Mouse (Mus musculus): ENCODE results near the gene Insr. TPM values are rescaled to one million over a fixed set of nuclear protein-coding genes. Genes with fewer than 3 reads are reported as not detected.

Gene Insr
- polyA plus RNA-seq, 1 experiment from 2014 or later = 39.4 TPM

GRCm38 (mm10) chr8:3215561-3215960 is 63.9 kb downstream of the Insr start:
- peak; percentile 75 for DNase-seq
- Histone ChIP-seq H3K4me1 (ENCODE audit: insufficient read depth) (0 out of 2 replicates have a peak, but pooled peaks cover 8% of the 10 kb centered on the region), H3K9ac (no peak overlapping the region), H3K36me3 (ENCODE audit: insufficient read depth) (0 out of 2 replicates have a peak, but pooled peaks cover 4% of the 10 kb centered on the region), H3K27me3 (ENCODE audit: insufficient read depth, low read length) (no peaks in the 10 kb centered on the region), H3K4me3 (ENCODE audit: low read depth, low read length) (no peak overlapping the region), H3K27ac (ENCODE audit: low read depth) (peak overlapping the region; percentile 21; the same call in 1 of the 2 replicates), H3K9me3 (ENCODE audit: low read depth, low read length) (no peaks in the 10 kb centered on the region), H3K4me2 (no peak overlapping the region)
- ATAC-seq (ENCODE audit: insufficient read depth) = peak; percentile 81
- no peak for TF ChIP-seq CTCF (IDR thresholded peaks at IDR 0.05; ENCODE audit: low read depth)

- H3K27ac ChIP-seq (ENCODE audit: low read depth) = no peak overlapping the region
- no peak for ATAC-seq (ENCODE audit: insufficient read depth)
- 76% methylated on average over 1 of the region's 1 CpGs for WGBS
These were observed 64.8 kb downstream of the Insr start for GRCm38 (mm10) chr8:3214601-3215000.

GRCm38 (mm10) chr8:3211456-3211855 is 68.0 kb downstream of the Insr start:
- Histone ChIP-seq H3K36me3 (ENCODE audit: insufficient read depth) (0 out of 2 replicates have a peak, but pooled peaks cover 12% of the 10 kb centered on the region), H3K4me1 (ENCODE audit: insufficient read depth) (no peaks in the 10 kb centered on the region), H3K27me3 (ENCODE audit: insufficient read depth, low read length) (no peaks in the 10 kb centered on the region), H3K4me2 (no peak overlapping the region), H3K4me3 (ENCODE audit: low read depth, low read length) (no peak overlapping the region), H3K9ac (no peak overlapping the region), H3K9me3 (ENCODE audit: low read depth, low read length) (no peaks in the 10 kb centered on the region), H3K27ac (ENCODE audit: low read depth) (no peak overlapping the region)
- WGBS = 63% methylated on average over 9 of the region's 9 CpGs
- DNase-seq (peak; percentile 37), ATAC-seq (ENCODE audit: insufficient read depth) (no peak)
- TF ChIP-seq CTCF (IDR thresholded peaks at IDR 0.05; ENCODE audit: low read depth) = no peak

More at GRCm38 (mm10) chr8:3214601-3215000, 64.8 kb downstream of the Insr start:
- DNase-seq = no peak
- Histone ChIP-seq H3K27me3 (ENCODE audit: insufficient read depth, low read length) (no peaks in the 10 kb centered on the region), H3K4me3 (ENCODE audit: low read depth, low read length) (no peak overlapping the region), H3K9ac (no peak overlapping the region), H3K4me1 (ENCODE audit: insufficient read depth) (0 out of 2 replicates have a peak, but pooled peaks cover 4% of the 10 kb centered on the region), H3K36me3 (ENCODE audit: insufficient read depth) (0 out of 2 replicates have a peak, but pooled peaks cover 8% of the 10 kb centered on the region), H3K4me2 (no peak overlapping the region), H3K9me3 (ENCODE audit: low read depth, low read length) (no peaks in the 10 kb centered on the region)
- no peak for TF ChIP-seq CTCF (IDR thresholded peaks at IDR 0.05; ENCODE audit: low read depth)

DNA sequence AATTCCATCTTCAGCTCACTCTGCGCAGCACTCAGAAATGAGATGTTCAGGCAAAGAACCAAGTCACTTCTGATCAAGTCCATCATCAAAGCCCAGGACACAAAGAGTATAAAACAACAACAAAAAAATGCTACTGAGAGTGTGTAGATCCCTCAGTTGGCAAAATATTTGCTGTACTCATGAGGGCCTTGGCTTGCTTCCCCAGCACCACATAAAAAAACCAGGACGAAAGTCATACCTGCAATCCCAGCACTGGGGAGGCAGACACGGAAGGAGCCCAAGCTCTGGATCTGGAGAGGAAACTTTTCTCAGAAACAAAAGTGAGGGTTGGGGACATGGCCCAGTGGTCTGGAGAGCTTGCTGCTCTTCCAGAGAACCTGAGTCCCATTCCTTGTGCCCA is 69.5 kb downstream of the Insr start:
- Histone ChIP-seq H3K9ac (no peak overlapping the region), H3K4me1 (ENCODE audit: insufficient read depth) (no peaks in the 10 kb centered on the region), H3K4me3 (ENCODE audit: low read depth, low read length) (no peak overlapping the region), H3K27ac (ENCODE audit: low read depth) (no peak overlapping the region), H3K27me3 (ENCODE audit: insufficient read depth, low read length) (no peaks in the 10 kb centered on the region), H3K9me3 (ENCODE audit: low read depth, low read length) (no peaks in the 10 kb centered on the region), H3K36me3 (ENCODE audit: insufficient read depth) (peaks cover 15% of the 10 kb centered on the region; the same call in 1 of the 2 replicates), H3K4me2 (no peak overlapping the region)
- 90% methylated on average over 3 of the region's 3 CpGs for WGBS
- no peak for DNase-seq
- TF ChIP-seq CTCF (IDR thresholded peaks at IDR 0.05; ENCODE audit: low read depth) = no peak
- ATAC-seq (ENCODE audit: insufficient read depth) = no peak

GRCm38 (mm10) chr8:3209268-3209667 is 70.1 kb downstream of the Insr start:
- DNase-seq (peak; percentile 87), ATAC-seq (ENCODE audit: insufficient read depth) (peak; percentile 45; the same call in 1 of the 2 replicates)
- no peaks in the 10 kb centered on the region for H3K4me1 ChIP-seq (ENCODE audit: insufficient read depth)
- 0 out of 2 replicates have a peak overlapping the region, but pooled peaks have one; percentile 50 for H3K27ac ChIP-seq (ENCODE audit: low read depth)
- no peak overlapping the region for H3K4me2 ChIP-seq
- H3K27me3 ChIP-seq (ENCODE audit: insufficient read depth, low read length) = no peaks in the 10 kb centered on the region
- no peaks in the 10 kb centered on the region for H3K9me3 ChIP-seq (ENCODE audit: low read depth, low read length)
- no peak overlapping the region for H3K9ac ChIP-seq
- no peak overlapping the region for H3K4me3 ChIP-seq (ENCODE audit: low read depth, low read length)
- peaks cover 22% of the 10 kb centered on the region; the same call in 1 of the 2 replicates for H3K36me3 ChIP-seq (ENCODE audit: insufficient read depth)
- no peak for TF ChIP-seq CTCF (IDR thresholded peaks at IDR 0.05; ENCODE audit: low read depth)
- WGBS = 17% methylated on average over 3 of the region's 3 CpGs

GRCm38 (mm10) chr8:3208729-3209128 is 70.7 kb downstream of the Insr start:
- Histone ChIP-seq H3K36me3 (ENCODE audit: insufficient read depth) (peaks cover 23% of the 10 kb centered on the region; the same call in 1 of the 2 replicates), H3K4me2 (no peak overlapping the region), H3K4me3 (ENCODE audit: low read depth, low read length) (no peak overlapping the region), H3K9ac (no peak overlapping the region), H3K4me1 (ENCODE audit: insufficient read depth) (no peaks in the 10 kb centered on the region), H3K9me3 (ENCODE audit: low read depth, low read length) (no peaks in the 10 kb centered on the region), H3K27ac (ENCODE audit: low read depth) (no peak overlapping the region), H3K27me3 (ENCODE audit: insufficient read depth, low read length) (no peaks in the 10 kb centered on the region)
- no peak for DNase-seq
- ATAC-seq (ENCODE audit: insufficient read depth) = no peak
- no peak for TF ChIP-seq CTCF (IDR thresholded peaks at IDR 0.05; ENCODE audit: low read depth)

GRCm38 (mm10) chr8:3204758-3205443 is 74.5 kb downstream of the Insr start:
- Histone ChIP-seq H3K4me3 (ENCODE audit: low read depth, low read length) (no peak overlapping the region), H3K9me3 (ENCODE audit: low read depth, low read length) (no peaks in the 10 kb centered on the region), H3K27ac (ENCODE audit: low read depth) (no peak overlapping the region), H3K36me3 (ENCODE audit: insufficient read depth) (peaks cover 42% of the 10 kb centered on the region; the same call in 1 of the 2 replicates), H3K4me1 (ENCODE audit: insufficient read depth) (no peaks in the 10 kb centered on the region), H3K9ac (no peak overlapping the region), H3K4me2 (no peak overlapping the region), H3K27me3 (ENCODE audit: insufficient read depth, low read length) (no peaks in the 10 kb centered on the region)
- no peak for TF ChIP-seq CTCF (IDR thresholded peaks at IDR 0.05; ENCODE audit: low read depth)
- ATAC-seq (ENCODE audit: insufficient read depth) = no peak
- no peak for DNase-seq
- WGBS = 87% methylated on average over 3 of the region's 3 CpGs

Measured in lung, embryonic 14.5 days (tissue).